Mouse (Mus musculus): ENCODE data around the gene 9530003J23Rik. TPM values are rescaled to one million over a fixed set of nuclear protein-coding genes. Genes with fewer than 3 reads are reported as not detected.

The 9530003J23Rik gene
- total RNA-seq, 1 experiment from 2014 or later = not detected

DNA sequence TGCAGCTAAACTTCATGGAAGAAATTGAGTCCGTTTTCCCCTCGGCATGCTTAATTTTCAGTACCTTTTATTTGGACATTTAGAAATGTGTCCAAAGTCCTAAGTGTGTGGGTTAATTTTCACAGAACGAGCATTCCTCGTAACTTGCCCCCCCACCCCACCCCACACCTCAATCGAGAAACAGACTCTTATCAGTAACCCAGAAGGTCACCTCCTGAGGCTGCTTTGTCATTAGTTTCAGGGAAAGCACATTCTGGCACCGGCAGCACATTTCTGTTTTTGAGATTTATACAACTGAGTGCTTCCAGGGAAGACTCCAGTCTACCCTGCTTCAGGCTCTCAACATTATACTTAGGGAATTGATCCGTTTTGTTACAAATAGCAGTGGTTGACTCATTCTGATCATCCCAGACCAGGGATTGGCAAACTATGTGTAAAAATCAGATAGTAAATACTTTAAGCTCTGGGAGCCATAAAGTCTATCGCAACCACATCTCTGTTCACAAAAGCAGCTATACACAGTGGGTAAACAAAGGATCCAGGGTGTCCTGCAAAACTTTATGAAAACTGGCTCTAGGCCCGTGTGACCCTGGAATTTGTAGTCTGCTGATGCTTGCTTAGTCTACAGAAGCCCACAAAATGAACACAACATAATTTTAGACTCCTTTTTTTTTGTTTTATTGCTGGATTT is 53.0 kb downstream of the 9530003J23Rik start:
- peak; percentile 12 for DNase-seq

Other genes starting within 250 kb of the 9530003J23Rik start
- gene Lrrc10, start 193.4 kb downstream of the 9530003J23Rik start, total RNA-seq (2021) = not detected in 2 replicates
- 224 and 240 TPM in 2 replicates for gene Cct2, start 174.9 kb downstream of the 9530003J23Rik start, total RNA-seq (2021)
- gene Frs2, start 90.2 kb downstream of the 9530003J23Rik start, total RNA-seq (2021) = 26.4 and 30.9 TPM in 2 replicates
- 44.3 and 44.6 TPM in 2 replicates for gene Yeats4, start 14.2 kb downstream of the 9530003J23Rik start, total RNA-seq (2021)
- 66.2 and 195 TPM in 2 replicates for gene Lyz2, start 43.6 kb upstream of the 9530003J23Rik start, total RNA-seq (2021)
- gene Lyz1, start 54.2 kb upstream of the 9530003J23Rik start, total RNA-seq (2021) = 7.3 and 26.9 TPM in 2 replicates
- gene Cpsf6, start 141.3 kb upstream of the 9530003J23Rik start, total RNA-seq (2021) = 76.0 and 87.9 TPM in 2 replicates

All from adrenal gland, postnatal 14 days (tissue).